Mouse (Mus musculus): ENCODE results near the gene Tenm2. TPM values are rescaled to one million over a fixed set of nuclear protein-coding genes. Genes with fewer than 3 reads are reported as not detected.

Tenm2 gene
- total RNA-seq, 1 experiment from 2014 or later: not detected

DNA sequence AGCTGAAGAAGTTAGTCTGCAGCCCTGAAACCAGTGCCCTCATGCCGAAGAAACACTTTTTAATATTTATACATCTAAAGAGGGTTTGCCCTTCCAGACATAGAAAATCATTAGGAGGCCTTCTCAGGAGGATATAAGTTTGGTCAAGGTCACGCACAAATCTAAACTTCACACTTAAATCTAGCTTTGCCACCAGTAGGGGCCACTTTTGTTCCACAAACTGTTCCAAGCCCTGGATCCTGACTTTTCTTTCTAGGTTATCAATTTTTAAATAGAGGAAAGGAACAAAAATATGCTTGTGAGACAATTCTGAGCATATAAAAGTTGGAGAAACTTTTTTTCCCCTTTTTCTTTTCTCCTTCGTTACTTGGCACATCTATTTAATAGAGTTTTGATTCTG lies 989.6 kb downstream of the Tenm2 start:
- no peak for ATAC-seq (replicated peaks; ENCODE audit: low read depth, poor library complexity, severe bottlenecking)

DNA sequence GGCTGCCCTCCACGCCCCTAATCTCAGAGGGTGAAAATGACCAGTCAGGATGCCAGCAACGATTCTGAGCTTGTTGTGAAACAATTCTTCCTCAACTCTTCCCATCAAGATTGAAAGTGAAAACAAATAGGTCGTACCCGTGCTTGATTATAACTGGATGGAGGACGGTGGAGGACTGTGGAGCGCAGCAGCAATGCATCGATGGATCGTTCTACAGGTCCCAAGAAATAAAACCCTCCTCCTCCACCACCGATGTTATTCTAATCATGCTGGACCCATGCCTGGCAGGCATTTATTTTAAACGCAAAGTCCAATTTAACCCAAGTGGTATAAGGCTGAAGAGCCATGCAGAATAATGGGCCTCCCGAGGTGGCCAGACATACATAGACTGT lies 991.3 kb downstream of the Tenm2 start:
- no peak for ATAC-seq (replicated peaks; ENCODE audit: low read depth, poor library complexity, severe bottlenecking)

DNA sequence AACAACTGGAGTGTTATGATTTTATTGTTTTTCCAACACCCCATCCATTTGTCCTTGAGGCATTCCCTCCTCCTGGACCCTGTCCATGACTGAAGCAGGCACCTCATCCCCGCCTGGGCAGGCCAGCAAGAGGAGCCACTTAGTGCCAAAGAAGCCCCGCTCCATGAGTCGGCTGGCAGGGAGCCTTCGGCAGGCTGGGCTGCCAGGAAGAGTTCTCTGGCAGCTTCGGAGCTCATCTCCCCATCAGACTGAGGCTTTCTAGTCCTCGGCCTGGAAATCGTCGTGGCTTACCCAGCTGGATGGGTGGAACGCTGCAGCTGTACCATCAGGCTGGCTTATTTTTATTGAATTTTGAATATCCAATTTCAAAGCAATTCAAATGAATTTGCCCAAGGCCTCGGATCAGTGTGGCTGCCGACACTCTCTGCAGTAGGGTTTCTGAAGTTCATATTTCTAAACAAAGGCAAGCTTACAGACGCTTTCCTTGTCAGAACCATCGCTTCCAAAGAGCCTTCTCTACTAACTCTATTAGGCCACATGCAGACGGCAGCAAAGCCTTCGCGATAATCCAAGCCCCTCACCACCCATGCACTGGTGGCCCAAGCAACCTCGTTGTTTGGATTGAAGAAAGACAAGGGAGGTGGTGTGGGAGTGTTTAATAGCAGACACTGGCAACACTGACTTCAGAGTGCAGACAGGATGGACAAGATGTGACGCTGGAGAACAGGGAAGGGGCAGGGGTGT lies 991.8 kb downstream of the Tenm2 start:
- ATAC-seq (replicated peaks; ENCODE audit: low read depth, poor library complexity, severe bottlenecking): no peak

DNA sequence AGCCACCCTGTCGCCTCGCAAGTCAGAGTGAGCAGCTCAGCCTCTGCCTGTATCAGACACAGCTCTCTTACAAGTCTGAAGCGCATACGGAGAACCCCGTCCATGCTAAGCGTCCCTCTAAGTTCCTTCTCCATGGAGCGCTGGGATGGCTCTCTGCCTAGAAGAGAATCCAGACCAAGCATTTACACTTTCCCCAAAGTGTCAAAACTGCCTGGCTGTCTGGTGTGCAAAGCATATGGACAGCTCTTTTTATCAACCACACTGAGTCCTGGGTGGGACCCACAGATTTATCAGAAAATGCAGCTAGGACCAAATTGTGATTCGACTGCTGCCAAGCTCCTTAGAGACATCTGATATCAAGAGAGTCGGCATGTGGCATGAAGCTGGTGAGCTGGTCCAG lies 996.9 kb downstream of the Tenm2 start:
- no peak for ATAC-seq (replicated peaks; ENCODE audit: low read depth, poor library complexity, severe bottlenecking)

DNA sequence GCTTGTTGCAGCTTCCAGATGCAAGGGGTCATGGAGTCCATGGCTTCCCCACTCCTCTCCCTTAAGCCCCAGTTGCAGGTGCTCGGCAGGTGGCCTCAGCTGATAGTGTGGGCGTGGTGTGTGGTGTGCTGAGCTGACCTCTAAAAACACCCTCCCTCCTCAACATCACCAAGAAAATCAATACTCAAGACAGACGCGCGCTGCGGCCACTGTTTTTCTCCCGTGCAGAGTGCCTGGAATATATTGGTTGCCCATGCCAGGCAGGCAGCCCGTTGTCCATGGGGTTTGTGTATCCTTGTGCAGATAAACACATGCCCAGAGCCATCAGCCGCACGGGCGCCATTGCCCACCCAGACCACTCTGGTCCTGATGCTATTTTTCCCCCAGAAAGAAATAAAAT lies 1007.1 kb downstream of the Tenm2 start:
- ATAC-seq (replicated peaks; ENCODE audit: low read depth, poor library complexity, severe bottlenecking): no peak

DNA sequence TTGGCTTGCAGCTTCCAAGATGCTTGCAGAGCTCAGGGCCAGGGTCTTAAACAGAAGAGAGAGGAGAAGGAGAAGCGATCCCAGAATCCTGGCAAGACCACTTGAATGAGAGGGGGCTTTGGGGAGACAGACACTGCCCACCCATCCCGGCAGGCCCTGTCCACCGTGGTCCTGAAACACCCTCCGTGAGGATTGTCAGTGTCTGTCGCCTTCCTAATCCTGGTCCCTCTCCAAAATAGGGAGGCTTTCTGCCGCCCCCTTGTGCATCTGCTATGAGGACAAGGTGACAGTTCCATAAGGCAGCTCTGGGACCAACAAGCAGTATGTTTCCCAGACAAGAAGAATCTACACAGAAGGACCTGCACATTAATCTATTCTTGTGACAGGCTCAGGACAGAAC lies 1007.6 kb downstream of the Tenm2 start:
- no peak for ATAC-seq (replicated peaks; ENCODE audit: low read depth, poor library complexity, severe bottlenecking)

DNA sequence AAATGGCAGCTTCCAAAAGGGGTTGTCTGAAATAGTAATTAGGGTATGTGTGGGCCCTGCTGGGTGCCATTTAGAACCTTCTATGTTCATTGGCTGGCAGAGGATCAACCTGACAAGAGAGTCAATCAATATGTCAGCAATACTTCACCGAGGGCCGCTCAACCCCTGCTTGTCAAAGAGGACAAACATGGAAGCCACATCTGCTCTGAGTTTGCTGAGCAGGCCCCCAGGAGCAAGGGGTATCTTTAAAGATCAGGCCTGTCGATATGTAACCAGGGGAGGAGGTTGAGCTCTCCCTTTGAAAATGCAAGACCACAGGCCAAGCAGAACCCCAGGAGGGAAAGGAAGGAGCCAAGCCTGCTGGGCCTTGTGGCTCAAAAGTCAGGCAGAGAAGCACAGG lies 1009.7 kb downstream of the Tenm2 start:
- ATAC-seq (replicated peaks; ENCODE audit: low read depth, poor library complexity, severe bottlenecking): no peak

DNA sequence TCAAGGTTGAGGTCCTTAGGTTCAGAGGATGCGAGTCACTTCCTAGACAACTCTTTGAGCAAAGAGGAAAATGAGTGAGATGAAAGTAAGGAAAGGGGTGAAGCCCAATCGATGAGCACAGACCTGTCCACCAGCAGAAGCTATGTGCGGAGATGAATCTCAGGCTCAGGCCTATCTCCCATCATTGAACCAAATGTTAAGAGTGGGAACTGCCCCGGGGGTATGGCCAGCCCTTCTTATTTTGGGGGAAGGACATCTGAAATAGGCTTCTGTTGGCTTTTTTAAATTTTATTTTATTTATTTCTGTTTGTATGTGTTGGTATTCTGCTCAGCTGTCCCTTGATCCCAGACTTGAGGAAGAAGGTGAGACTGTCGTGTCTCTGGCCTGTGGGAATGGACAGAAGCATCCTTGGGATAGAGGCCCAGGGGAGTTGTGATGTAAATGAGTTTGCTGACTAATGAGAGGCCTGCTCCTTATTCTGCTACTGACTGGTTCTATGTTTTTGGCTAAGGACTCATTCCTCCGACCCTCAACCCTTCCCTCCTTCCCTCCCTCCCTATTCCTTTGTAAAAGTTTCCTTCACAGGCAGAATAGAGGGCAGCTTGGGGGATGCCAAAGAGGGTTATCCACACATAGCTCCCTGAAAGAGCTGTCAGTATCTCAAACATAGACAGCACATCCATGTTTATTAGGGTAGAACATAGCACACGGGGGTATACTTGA lies 1011.9 kb downstream of the Tenm2 start:
- ATAC-seq (replicated peaks; ENCODE audit: low read depth, poor library complexity, severe bottlenecking): no peak

DNA sequence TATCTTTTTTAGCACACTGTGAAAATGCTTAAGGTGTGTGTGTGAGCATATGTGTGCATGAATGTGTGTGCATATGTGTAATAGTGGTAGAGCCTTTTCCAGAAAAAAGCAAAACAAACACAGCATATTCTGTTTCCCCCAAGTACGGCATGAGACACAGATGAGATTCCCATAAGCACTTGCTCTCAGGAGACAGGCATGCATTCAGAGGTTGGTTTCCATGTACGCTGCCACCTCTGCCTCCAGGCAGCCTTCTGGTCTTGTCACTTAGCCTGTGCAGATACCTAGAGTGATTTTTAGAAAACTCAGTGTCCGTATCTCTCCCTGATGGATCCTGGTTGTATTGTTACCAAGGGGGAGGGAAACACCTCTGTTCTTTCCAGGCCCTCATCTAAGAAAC lies 1013.7 kb downstream of the Tenm2 start:
- ATAC-seq (replicated peaks; ENCODE audit: low read depth, poor library complexity, severe bottlenecking): no peak

DNA sequence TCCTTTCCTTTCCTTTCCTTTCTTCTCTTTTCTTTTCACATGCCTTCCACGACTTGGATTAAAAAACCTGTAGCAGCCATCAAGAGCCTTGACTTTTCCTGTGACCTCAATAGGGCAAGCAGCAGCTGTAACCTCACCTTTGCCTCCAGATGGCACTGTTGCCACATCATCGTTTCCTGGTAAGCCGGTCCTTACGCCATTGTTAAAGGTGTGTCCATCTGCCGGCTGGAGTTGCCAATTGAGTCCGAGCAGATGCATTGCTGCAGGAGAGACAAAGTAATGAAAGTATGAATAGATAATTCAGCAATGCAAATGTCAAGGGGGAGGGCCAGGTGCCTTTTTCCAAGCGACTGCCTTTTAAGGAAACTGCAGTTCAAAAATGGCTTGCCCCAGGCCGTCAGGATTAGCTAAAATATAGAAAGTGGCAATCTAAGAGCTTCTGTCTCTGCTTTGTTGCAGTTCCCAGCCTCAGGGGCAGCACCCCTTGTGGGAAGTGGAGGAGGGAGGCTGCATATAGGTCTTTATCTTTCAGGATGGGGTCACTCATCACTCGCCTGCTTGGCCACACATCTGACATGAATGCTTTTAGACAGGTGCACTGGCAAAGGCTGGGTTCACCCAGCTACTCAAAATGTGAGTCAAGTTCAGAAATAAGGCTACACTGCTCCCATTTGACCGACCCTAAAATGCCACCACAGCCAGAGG lies 1014.3 kb downstream of the Tenm2 start:
- ATAC-seq (replicated peaks; ENCODE audit: low read depth, poor library complexity, severe bottlenecking): peak; percentile 81

DNA sequence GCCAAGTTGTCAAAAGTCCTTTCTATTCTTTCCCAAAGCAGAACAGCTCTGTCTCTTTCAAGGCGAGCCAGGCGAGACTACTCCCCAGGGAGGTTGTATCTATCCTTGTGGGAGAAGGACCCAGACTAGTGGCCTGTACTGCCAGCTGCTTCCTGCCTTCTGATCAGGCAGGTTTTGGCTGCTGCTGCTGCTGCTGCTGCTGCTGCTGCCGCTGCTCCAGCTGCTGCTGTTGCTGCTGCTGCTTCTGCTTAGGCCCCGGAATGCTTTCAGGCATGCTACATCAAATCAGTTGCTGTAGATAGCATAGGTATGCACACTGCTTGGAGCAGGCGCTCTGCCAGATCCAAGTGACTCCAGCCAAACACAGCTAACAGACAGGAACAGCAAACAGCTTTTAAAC lies 1015.1 kb downstream of the Tenm2 start:
- no peak for ATAC-seq (replicated peaks; ENCODE audit: low read depth, poor library complexity, severe bottlenecking)

DNA sequence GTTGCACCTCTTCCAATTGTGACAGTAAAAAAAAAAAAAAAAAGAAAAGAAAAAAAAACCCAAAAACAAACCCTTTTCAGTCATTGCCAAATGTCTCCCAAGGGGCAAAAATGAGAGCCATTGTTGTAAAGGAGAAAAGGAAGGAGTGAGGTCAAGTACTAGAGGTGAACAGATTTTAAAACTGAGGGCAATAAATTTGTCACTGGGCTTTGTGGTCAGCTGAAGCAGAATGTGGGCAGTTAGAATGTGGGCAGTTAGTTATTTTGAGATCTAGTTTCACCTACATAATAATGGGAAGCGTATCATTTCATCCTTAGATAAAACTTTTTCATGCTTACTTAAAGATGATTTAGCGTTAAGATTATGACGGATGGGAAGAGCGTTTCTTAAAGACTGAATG lies 1016.2 kb downstream of the Tenm2 start:
- no peak for ATAC-seq (replicated peaks; ENCODE audit: low read depth, poor library complexity, severe bottlenecking)

DNA sequence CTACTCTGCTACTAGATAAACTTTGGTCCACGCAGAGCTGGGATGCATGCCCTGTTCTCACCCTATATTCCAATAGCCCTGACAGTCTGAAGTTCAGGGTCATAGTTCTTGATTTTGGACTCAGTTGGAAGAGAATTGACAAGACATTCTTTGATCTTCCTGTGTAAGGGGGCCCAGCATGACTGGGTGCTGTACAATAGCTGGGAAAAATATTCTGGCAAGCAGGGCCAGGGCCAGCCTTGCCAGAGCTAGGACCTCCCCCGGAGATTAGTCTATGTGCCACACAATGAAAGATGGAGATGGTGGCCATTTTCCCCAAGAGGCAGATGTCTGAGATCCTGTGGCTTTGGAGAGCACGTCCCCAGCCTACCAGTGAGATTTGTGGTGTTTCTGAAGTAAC lies 1021.2 kb downstream of the Tenm2 start:
- ATAC-seq (replicated peaks; ENCODE audit: low read depth, poor library complexity, severe bottlenecking): no peak

DNA sequence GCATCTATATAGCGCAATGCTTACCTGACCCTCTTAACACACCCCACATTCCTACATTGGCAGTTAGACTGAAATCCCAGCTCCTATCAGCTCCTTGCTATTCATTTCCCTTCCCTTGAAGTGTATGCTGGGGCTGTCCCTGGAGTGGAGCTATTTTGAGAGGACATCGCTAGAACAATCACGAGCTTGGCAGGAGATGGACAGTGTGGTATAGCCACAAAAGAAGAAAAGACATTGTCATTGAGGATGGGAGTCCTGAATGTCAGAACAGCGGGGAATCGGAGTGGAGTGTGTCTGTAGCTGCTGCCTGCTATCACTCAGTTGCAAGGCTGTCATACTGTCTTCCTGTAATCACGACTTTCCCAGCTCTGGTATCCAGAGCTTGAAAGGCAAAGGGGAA lies 1031.4 kb downstream of the Tenm2 start:
- ATAC-seq (replicated peaks; ENCODE audit: low read depth, poor library complexity, severe bottlenecking): no peak

DNA sequence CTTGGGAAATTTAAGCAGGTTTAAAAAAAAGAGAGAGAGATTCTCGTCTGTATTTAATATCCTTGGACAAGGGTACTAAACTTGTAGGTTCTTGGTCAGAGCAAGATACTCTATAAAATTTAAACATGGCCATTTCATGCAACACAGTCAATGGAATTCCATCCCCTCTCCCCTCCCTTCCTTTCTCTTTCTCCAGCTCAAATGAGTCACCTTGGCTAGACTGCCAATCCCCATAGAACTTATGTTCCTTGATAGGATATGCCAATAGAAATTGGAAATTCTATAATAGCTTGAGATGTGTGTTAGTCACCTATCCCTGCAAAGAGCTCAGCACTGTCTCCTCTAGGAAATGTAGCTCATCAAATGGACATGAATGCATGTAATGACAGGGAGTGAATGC lies 1031.9 kb downstream of the Tenm2 start:
- no peak for ATAC-seq (replicated peaks; ENCODE audit: low read depth, poor library complexity, severe bottlenecking)

DNA sequence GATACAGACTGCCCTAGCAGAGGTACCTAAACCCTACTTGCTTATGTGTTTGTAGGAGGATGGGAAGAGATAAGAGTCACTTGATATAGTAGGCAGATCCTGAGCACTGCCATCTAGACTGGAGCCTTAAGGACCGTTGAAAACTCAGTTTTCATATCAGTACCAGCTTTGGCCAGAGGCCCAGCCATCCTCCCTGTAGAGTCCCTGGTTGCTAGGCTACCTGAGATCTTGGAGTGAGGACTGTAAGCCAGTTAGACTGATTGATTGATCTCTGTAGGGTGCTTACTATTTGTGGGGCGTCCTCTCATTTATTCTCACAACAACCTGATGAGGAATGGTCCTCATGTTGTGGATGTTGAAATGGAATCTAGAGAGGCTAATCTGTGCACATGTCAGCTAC lies 1041.4 kb downstream of the Tenm2 start:
- no peak for ATAC-seq (replicated peaks; ENCODE audit: low read depth, poor library complexity, severe bottlenecking)

DNA sequence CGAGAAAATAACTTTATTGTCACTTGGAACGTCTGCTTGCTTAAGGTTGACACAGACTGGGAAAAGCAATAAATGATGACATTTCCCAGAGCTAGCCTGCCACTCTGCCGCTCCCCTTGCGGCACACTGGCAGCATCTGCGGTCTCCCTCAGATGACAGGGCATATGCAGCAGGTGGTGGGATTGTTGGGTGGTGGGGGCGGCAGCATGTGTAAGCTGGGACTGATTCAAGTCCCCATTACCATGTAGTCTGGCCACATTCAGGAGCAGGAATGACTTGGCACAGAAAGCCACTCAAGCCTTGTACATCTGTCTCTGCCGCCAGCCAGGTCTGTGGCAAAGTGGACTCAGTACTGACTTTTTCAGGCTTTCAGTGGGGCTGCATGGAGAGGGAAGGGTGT lies 1059.7 kb downstream of the Tenm2 start:
- no peak for ATAC-seq (replicated peaks; ENCODE audit: low read depth, poor library complexity, severe bottlenecking)

DNA sequence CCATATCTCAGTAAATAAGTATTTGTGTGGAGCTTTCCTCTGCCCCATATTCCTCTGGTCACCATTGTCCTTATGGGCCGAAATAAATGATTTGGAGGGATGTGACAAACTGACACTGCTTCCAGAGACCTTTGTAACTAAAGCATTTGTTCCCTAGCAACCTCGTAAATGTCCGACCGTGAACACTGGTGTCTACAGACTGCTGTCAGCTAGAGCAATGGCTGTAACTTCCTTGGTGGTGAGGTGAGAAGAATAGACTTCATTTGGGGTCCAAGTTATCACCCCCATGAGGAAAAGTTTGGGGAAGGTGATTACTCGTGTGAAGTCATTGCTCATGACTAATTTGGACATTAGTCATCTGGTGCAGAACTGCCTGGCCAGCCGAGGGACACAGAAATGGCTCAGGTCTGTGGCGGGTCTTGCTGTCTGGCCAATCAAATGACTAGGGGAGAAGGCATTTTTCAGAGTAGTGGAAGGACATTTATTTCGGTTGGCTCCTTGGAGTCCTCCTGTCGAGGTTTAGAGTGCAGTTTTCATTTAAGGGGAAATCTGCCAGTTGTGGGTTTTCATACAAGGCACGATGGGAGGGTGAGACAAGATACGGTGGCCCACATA lies 1062.6 kb downstream of the Tenm2 start:
- no peak for ATAC-seq (replicated peaks; ENCODE audit: low read depth, poor library complexity, severe bottlenecking)

DNA sequence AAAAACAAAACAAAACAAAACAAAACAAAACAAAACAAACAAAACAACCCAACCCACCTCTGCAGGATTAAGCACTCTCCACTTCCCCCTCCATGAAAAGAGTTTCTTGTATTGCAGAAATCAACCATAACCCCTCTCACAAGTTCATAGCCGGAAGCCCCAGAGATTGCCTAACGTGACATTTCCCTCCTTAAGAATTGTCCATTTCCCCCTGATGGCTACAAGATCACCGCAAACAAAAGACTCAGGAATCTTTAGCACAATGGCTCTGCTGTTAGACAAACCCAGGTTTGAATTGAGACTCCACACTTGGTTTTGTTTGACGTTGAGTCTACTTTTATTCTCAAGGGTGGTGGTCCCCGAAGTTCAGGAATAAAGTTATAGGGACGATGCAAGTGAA lies 1063.2 kb downstream of the Tenm2 start:
- no peak for ATAC-seq (replicated peaks; ENCODE audit: low read depth, poor library complexity, severe bottlenecking)

DNA sequence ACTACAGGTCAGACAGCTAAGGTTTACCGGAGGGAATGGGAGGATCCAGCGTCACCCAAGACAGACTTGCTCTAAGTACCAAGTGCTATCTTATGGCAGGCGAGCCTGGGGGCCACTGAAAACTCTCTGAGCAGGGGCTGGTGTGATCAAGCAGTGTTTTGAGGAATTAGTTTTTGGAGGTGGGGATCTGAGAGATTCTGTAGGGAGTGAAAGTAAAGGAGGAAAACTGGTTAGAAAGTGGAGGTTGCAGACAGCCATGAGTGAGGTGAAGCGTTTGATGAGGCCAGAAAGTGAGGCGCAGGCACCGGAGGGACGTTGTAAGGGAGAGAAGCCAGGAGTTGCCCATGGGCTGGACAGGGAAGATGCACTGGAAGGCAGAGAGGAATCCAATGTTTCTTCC lies 1063.8 kb downstream of the Tenm2 start:
- no peak for ATAC-seq (replicated peaks; ENCODE audit: low read depth, poor library complexity, severe bottlenecking)

DNA sequence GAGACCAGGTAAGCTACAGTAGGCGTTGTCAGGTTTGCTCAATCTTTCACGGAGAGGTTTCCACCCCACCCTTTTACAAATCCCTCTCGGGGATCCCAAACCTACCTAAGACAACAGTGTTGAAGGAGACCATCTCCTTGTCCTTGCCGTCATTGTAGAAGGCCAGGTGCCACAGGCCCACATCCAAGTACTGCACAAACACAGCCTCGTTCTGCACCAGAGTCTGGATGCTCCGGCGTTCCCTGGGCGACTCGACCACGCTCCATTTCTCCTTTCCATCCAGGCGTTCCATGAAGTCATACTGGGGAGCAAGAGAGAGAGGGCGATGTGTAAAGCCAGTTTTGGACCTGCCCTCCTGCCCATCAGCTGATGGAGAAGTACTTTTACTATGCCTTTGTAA lies 1064.5 kb downstream of the Tenm2 start:
- ATAC-seq (replicated peaks; ENCODE audit: low read depth, poor library complexity, severe bottlenecking): no peak

Measured in common myeloid progenitor, adult 5-6 weeks (primary cell).